ENCODE assay signal across 18 mouse cellular contexts in the genomic region with DNA sequence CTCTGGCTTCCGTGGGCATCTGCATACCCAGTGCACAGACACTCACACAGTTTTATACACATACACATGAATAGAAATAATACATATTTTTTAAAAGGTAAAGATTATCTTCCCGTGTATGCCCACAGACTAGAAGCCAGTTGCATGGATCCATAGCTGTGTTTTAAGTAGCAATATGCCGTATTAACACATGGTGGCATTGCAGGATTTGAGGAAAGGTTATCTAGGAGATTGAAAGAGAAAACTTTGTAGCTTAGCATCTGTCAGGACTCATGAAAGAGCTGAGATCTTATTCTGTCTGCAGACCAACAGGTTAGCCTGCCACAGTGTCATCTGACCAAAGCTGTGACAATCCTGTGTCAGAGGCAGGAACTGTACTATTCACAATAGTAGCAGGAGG.
DNase-seq lines count a peak whose midpoint lies in the region; ATAC-seq and TF ChIP-seq lines count a peak whose summit lies in the region.
"Had no signal": no experiment of that assay in that cellular context is flagged by ENCODE, and none has a peak within 500 bp of the region (broad histone marks: within the 10 kb centered on the region; RNA-seq: fewer than 3 reads in every experiment).

No protein-coding gene starts in this region.

- peaks cover 59% of the 10 kb centered on the region for H3K36me3 ChIP-seq in heart, postnatal 0 days (replicated peaks; ENCODE audit: control insufficient read depth, insufficient read depth, low read length)
- no peaks in the 10 kb centered on the region for H3K36me3 ChIP-seq in heart, adult 2 months (ENCODE audit: control insufficient read depth, insufficient read depth, low read length)
- no peaks in the 10 kb centered on the region for H3K36me3 ChIP-seq in liver, adult 2 months (ENCODE audit: control insufficient read depth, insufficient read depth, low read length)
- no peaks in the 10 kb centered on the region for H3K36me3 ChIP-seq in liver, embryonic 11.5 days (ENCODE audit: control insufficient read depth, insufficient read depth, low read length)
- H3K36me3 ChIP-seq: liver, embryonic 13.5 days had no signal

- H3K79me2 ChIP-seq in heart, adult 2 months (replicated peaks; ENCODE audit: control insufficient read depth, insufficient read depth, low read length) = no peaks in the 10 kb centered on the region
- H3K79me2 ChIP-seq in liver, adult 2 months (ENCODE audit: control insufficient read depth, insufficient read depth, low read length) = no peaks in the 10 kb centered on the region

- no peak overlapping the region for H3K4me2 ChIP-seq in heart, postnatal 0 days (ENCODE audit: low read depth, low read length)
- H3K4me2 ChIP-seq in liver, embryonic 11.5 days = no peak overlapping the region
- H3K4me2 ChIP-seq: heart, embryonic 12.5 days; liver, embryonic 13.5 days had no signal

- DNase-seq in heart, postnatal 0 days (ENCODE audit: low spot score) = no peak
- no peak for DNase-seq in heart, adult 2 months
- DNase-seq in liver, adult 2 months (ENCODE audit: extremely low read depth, low read depth, low spot score) = peak; percentile 11
- DNase-seq in liver, embryonic 11.5 days (ENCODE audit: low spot score) = no peak
- DNase-seq in 3T3-L1 (ENCODE audit: low read depth, low spot score) = peak; percentile 17
- peak; percentile 14 for DNase-seq in brain, embryonic 18.5 days (ENCODE audit: low read depth, low spot score)
- no peak for DNase-seq in left cerebral cortex, postnatal 10 days (ENCODE audit: extremely low spot score in 1 of 2, low spot score in 2 of 2)
- no peak for DNase-seq in adrenal gland, adult 8-10 months
- DNase-seq: B cell, adult 2 months; cerebellum, postnatal 25 days; heart, postnatal 36 days; kidney, adult 2 months; kidney, postnatal 36 days; liver, embryonic 13.5 days; spleen, adult 18-20 months; thymus, adult 2 months had no signal

- H3K4me1 ChIP-seq in heart, postnatal 0 days (ENCODE audit: control insufficient read depth, insufficient read depth) = no peaks in the 10 kb centered on the region
- no peaks in the 10 kb centered on the region for H3K4me1 ChIP-seq in heart, adult 2 months (ENCODE audit: control insufficient read depth, insufficient read depth, low read length)
- peaks cover 10% of the 10 kb centered on the region for H3K4me1 ChIP-seq in liver, adult 2 months (ENCODE audit: control insufficient read depth, insufficient read depth, low read length)
- no peaks in the 10 kb centered on the region; the same call in 1 of the 2 replicates for H3K4me1 ChIP-seq in liver, embryonic 11.5 days (replicated peaks; ENCODE audit: control insufficient read depth, insufficient read depth, low read length)
- H3K4me1 ChIP-seq: liver, embryonic 13.5 days had no signal

- WGBS in heart, postnatal 0 days = 79% methylated on average over 3 of the region's 3 CpGs
- WGBS in heart, adult 2 months = 79% methylated on average over 3 of the region's 3 CpGs
- 86% methylated on average over 3 of the region's 3 CpGs for WGBS in liver, adult 2 months
- 82% methylated on average over 3 of the region's 3 CpGs for WGBS in liver, embryonic 11.5 days

- no peaks in the 10 kb centered on the region for H3K9me3 ChIP-seq in heart, postnatal 0 days (replicated peaks; ENCODE audit: control insufficient read depth, low read length)
- no peaks in the 10 kb centered on the region for H3K9me3 ChIP-seq in liver, embryonic 11.5 days (ENCODE audit: control insufficient read depth, low read length)
- H3K9me3 ChIP-seq: heart, embryonic 12.5 days; liver, embryonic 13.5 days had no signal

- no peak overlapping the region for H3K4me3 ChIP-seq in heart, postnatal 0 days (ENCODE audit: low read depth, low read length)
- H3K4me3 ChIP-seq in heart, adult 2 months = no peak overlapping the region
- H3K4me3 ChIP-seq in liver, adult 2 months (ENCODE audit: insufficient read depth, low read depth, low read length) = no peak overlapping the region
- H3K4me3 ChIP-seq in liver, embryonic 11.5 days (ENCODE audit: low read depth, low read length) = no peak overlapping the region
- H3K4me3 ChIP-seq: heart, embryonic 12.5 days; liver, embryonic 13.5 days had no signal

- no peak for TF ChIP-seq POLR2A in heart, adult 2 months (IDR thresholded peaks at IDR 0.05; ENCODE audit: insufficient read depth, low read depth, low read length)
- no peak for TF ChIP-seq POLR2A in liver, adult 2 months (IDR thresholded peaks at IDR 0.05; ENCODE audit: extremely low read depth, insufficient read depth, low read length)

- H3K27ac ChIP-seq in heart, postnatal 0 days (ENCODE audit: low read depth) = no peak overlapping the region
- no peak overlapping the region for H3K27ac ChIP-seq in heart, adult 2 months
- no peak overlapping the region for H3K27ac ChIP-seq in liver, adult 2 months (replicated peaks; ENCODE audit: insufficient read depth, low read depth, low read length)
- no peak overlapping the region for H3K27ac ChIP-seq in liver, embryonic 11.5 days (ENCODE audit: low read depth, low read length)
- H3K27ac ChIP-seq: liver, embryonic 13.5 days had no signal

- peak; percentile 20; the same call in 1 of the 2 replicates for TF ChIP-seq CTCF in heart, postnatal 0 days (IDR thresholded peaks at IDR 0.05; ENCODE audit: low read depth)
- TF ChIP-seq CTCF in heart, adult 2 months (IDR thresholded peaks at IDR 0.05) = no peak
- no peak for TF ChIP-seq CTCF in liver, adult 2 months (IDR thresholded peaks at IDR 0.05; ENCODE audit: low read depth, low read length)

- intact Hi-C loops in heart, adult 2 months (cut with DNase I) = no loop called here
- intact Hi-C loops in left cerebral cortex, postnatal 10 days (cut with DNase I) = loop anchor here (10.0 kb wide), 1 partner anchor 773 kb away; the partner anchor contains the start of gene Alk

- H3K27me3 ChIP-seq in heart, postnatal 0 days (ENCODE audit: control insufficient read depth, insufficient read depth, low read length) = no peaks in the 10 kb centered on the region
- no peaks in the 10 kb centered on the region for H3K27me3 ChIP-seq in heart, adult 2 months (ENCODE audit: control insufficient read depth, insufficient read depth, low read length)
- H3K27me3 ChIP-seq in liver, adult 2 months (ENCODE audit: control insufficient read depth, insufficient read depth, low read length) = no peaks in the 10 kb centered on the region
- H3K27me3 ChIP-seq in liver, embryonic 11.5 days (replicated peaks; ENCODE audit: control insufficient read depth, insufficient read depth, low read length) = no peaks in the 10 kb centered on the region
- H3K27me3 ChIP-seq: heart, embryonic 12.5 days; liver, embryonic 13.5 days had no signal

- H3K9ac ChIP-seq in heart, postnatal 0 days (replicated peaks; ENCODE audit: low read depth, low read length) = no peak overlapping the region
- no peak overlapping the region for H3K9ac ChIP-seq in heart, adult 2 months (ENCODE audit: low read depth, low read length)
- no peak overlapping the region for H3K9ac ChIP-seq in liver, adult 2 months (ENCODE audit: low read depth, low read length)
- H3K9ac ChIP-seq in liver, embryonic 11.5 days (ENCODE audit: low read depth, low read length) = no peak overlapping the region
- H3K9ac ChIP-seq: heart, embryonic 12.5 days; liver, embryonic 13.5 days had no signal

- ATAC-seq in heart, postnatal 0 days (ENCODE audit: insufficient read depth, low read depth) = no peak
- no peak for ATAC-seq in liver, embryonic 11.5 days (replicated peaks; ENCODE audit: low FRiP score)
- ATAC-seq: forebrain, embryonic 16.5 days had no signal

- no peak for TF ChIP-seq EP300 in heart, postnatal 0 days (IDR thresholded peaks at IDR 0.05; ENCODE audit: low read depth)
- TF ChIP-seq EP300 in heart, adult 2 months (IDR thresholded peaks at IDR 0.05; ENCODE audit: insufficient read depth, low read depth, low read length) = no peak

Comparison
In these comparisons a context has a peak if more than half of its experiments do, and no peak if none do; other contexts are left out.
1. DNase-seq: peak in liver, adult 2 months (single experiment), 3T3-L1 (single experiment) and brain, embryonic 18.5 days (single experiment); none in heart, postnatal 0 days (single experiment), heart, adult 2 months (0 of 2), liver, embryonic 11.5 days (single experiment), left cerebral cortex, postnatal 10 days (0 of 2) and adrenal gland, adult 8-10 months (single experiment).